Mouse (Mus musculus) CH12.LX (cell line): ENCODE measurements around the gene Hoxb3. TPM values are rescaled to one million over a fixed set of nuclear protein-coding genes. Genes with fewer than 3 reads are reported as not detected.

Source experiments
- DNase-seq: peaks from one replicate; pipeline ENCODE4 v3.0.0-alpha.2; 2013; ENCODE audit errors: extremely low read depth
- H3K27ac ChIP-seq: 2 replicates; pipeline ENCODE4 v1.5.1; 2012; ENCODE audit warnings: low read depth, mild to moderate bottlenecking, control low read depth, moderate library complexity; ENCODE audit not compliant: insufficient read depth
- H3K27me3 ChIP-seq: replicated peaks from 2 replicates; pipeline ENCODE3; 2012; ENCODE audit warnings: inconsistent platforms
- H3K36me3 ChIP-seq, 2 experiments: replicated peaks in 1 of 2; 2 replicates each; pipeline versions ENCODE3 to v1.6.1; 2012; ENCODE audit warnings: inconsistent platforms in 1 of 2, low read length in 1 of 2, mild to moderate bottlenecking in 1 of 2, mixed read lengths in 1 of 2, moderate library complexity in 1 of 2; ENCODE audit not compliant: control insufficient read depth in 1 of 2, insufficient read depth in 1 of 2
- H3K4me1 ChIP-seq, 2 experiments: 2 replicates each; pipeline ENCODE4 v1.6.1; 2012; ENCODE audit warnings: inconsistent platforms in 1 of 2, moderate library complexity in 1 of 2; ENCODE audit not compliant: insufficient read depth in 2 of 2, control insufficient read depth in 1 of 2
- H3K4me2 ChIP-seq: 2 replicates; pipeline ENCODE4 v1.6.1; 2012; ENCODE audit warnings: low read depth, mild to moderate bottlenecking, control low read depth; ENCODE audit not compliant: poor library complexity, insufficient read depth, severe bottlenecking
- H3K4me3 ChIP-seq, 3 experiments: fragments of 150-350 bp in 1 of 3; sonication (generic) in 1 of 3; replicated peaks in 1 of 3; 2 replicates each; pipeline versions ENCODE3 to v1.5.1; 2011 to 2012; ENCODE audit warnings: low read depth in 2 of 3, low read length in 2 of 3, mild to moderate bottlenecking in 2 of 3, moderate library complexity in 2 of 3, control low read depth in 1 of 3, improper control_type of control experiment in 1 of 3, inconsistent platforms in 1 of 3, mixed read lengths in 1 of 3; ENCODE audit not compliant: poor library complexity in 1 of 3
- H3K79me2 ChIP-seq: replicated peaks from 2 replicates; pipeline ENCODE4 v1.6.1; 2012; ENCODE audit warnings: mild to moderate bottlenecking, moderate library complexity; ENCODE audit not compliant: control insufficient read depth, poor library complexity, insufficient read depth, severe bottlenecking; ENCODE audit errors: extremely low read depth
- H3K9ac ChIP-seq: 2 replicates; pipeline ENCODE4 v1.6.1; 2012; ENCODE audit warnings: low read depth, mild to moderate bottlenecking, control low read depth, moderate library complexity; ENCODE audit not compliant: insufficient read depth
- H3K9me3 ChIP-seq: replicated peaks from 2 replicates; pipeline ENCODE3; 2012; ENCODE audit warnings: low read length, inconsistent platforms, mixed read lengths
- BHLHE40 ChIP-seq: IDR thresholded peaks from 2 replicates; pipeline ENCODE4 v1.6.1; 2011; ENCODE audit warnings: mild to moderate bottlenecking, low read depth, low read length, improper control_type of control experiment
- CHD1 ChIP-seq: IDR thresholded peaks from 2 replicates; pipeline ENCODE4 v1.6.1; 2012; ENCODE audit warnings: low read depth, low read length, improper control_type of control experiment, inconsistent platforms
- CHD2 ChIP-seq: IDR thresholded peaks from 2 replicates; pipeline ENCODE4 v1.6.1; 2011; ENCODE audit warnings: low read length, improper control_type of control experiment
- E2F4 ChIP-seq: IDR thresholded peaks from 2 replicates; pipeline ENCODE4 v1.6.1; 2011; ENCODE audit warnings: low read depth, low read length, improper control_type of control experiment; ENCODE audit not compliant: insufficient replicate concordance
- ELF1 ChIP-seq: IDR thresholded peaks from 2 replicates; pipeline ENCODE4 v1.6.1; 2014; ENCODE audit warnings: low read depth, mild to moderate bottlenecking, inconsistent platforms, low read length, improper control_type of control experiment
- EP300 ChIP-seq: IDR thresholded peaks from 2 replicates; pipeline ENCODE4 v1.6.1; 2011; ENCODE audit warnings: low read length, improper control_type of control experiment
- GABPA ChIP-seq: IDR thresholded peaks from 2 replicates; pipeline ENCODE4 v1.6.1; 2012; ENCODE audit warnings: low read depth, low read length, improper control_type of control experiment, inconsistent platforms; ENCODE audit not compliant: insufficient replicate concordance
- JUN ChIP-seq: IDR thresholded peaks from 2 replicates; pipeline ENCODE4 v1.6.1; 2011; ENCODE audit warnings: low read depth, mild to moderate bottlenecking, low read length, improper control_type of control experiment, moderate library complexity; ENCODE audit not compliant: insufficient read depth
- MAFK ChIP-seq: IDR thresholded peaks from 2 replicates; pipeline ENCODE4 v1.6.1; 2011; ENCODE audit warnings: low read length, improper control_type of control experiment; ENCODE audit not compliant: insufficient replicate concordance
- MAX ChIP-seq: IDR thresholded peaks from 2 replicates; pipeline ENCODE4 v1.6.1; 2011; ENCODE audit warnings: low read length, improper control_type of control experiment
- MEF2A ChIP-seq: IDR thresholded peaks from 2 replicates; pipeline ENCODE4 v1.6.1; 2014; ENCODE audit warnings: low read depth, mild to moderate bottlenecking, inconsistent platforms, low read length, improper control_type of control experiment, borderline replicate concordance
- MXI1 ChIP-seq: IDR thresholded peaks from 2 replicates; pipeline ENCODE4 v1.6.1; 2011; ENCODE audit warnings: mild to moderate bottlenecking, low read depth, low read length, improper control_type of control experiment
- NELFE ChIP-seq: IDR thresholded peaks from 2 replicates; pipeline ENCODE4 v1.6.1; 2011; ENCODE audit warnings: low read depth, low read length, improper control_type of control experiment
- RAD21 ChIP-seq: IDR thresholded peaks from 2 replicates; pipeline ENCODE4 v1.6.1; 2011; ENCODE audit warnings: low read depth, mild to moderate bottlenecking, low read length, improper control_type of control experiment, moderate library complexity
- TCF12 ChIP-seq: IDR thresholded peaks from 2 replicates; pipeline ENCODE4 v1.6.1; 2014; ENCODE audit warnings: low read depth, mild to moderate bottlenecking, inconsistent platforms, low read length, improper control_type of control experiment
- ZC3H11A ChIP-seq: IDR thresholded peaks from 2 replicates; pipeline ENCODE4 v1.6.1; 2012; ENCODE audit warnings: low read depth, mild to moderate bottlenecking, inconsistent platforms, low read length, improper control_type of control experiment
- ZMIZ1 ChIP-seq: IDR thresholded peaks from 2 replicates; pipeline ENCODE4 v1.6.1; 2012; ENCODE audit warnings: low read depth, mild to moderate bottlenecking, inconsistent platforms, low read length, improper control_type of control experiment
- ZNF384 ChIP-seq: IDR thresholded peaks from 2 replicates; pipeline ENCODE4 v1.6.1; 2012; ENCODE audit warnings: low read depth, low read length, improper control_type of control experiment, inconsistent platforms
- dilution Hi-C: fragments of 300-500 bp; cut with MboI; formaldehyde crosslinking; loops from 2 replicates; pipeline ENCODE4 v1.14.3; 2020; ENCODE audit warnings: low sequenced_read_pairs; ENCODE audit not compliant: extremely low pct_unique_long_range_greater_than_20kb, extremely low pct_ligation_motif_present
- in situ Hi-C: fragments of 300-500 bp; cut with MboI; formaldehyde crosslinking; loops from 3 replicates; pipeline ENCODE4 v1.14.3; 2019; ENCODE audit warnings: low sequenced_read_pairs, low pct_ligation_motif_present, low pct_unique_long_range_greater_than_20kb, mixed read lengths
- polyA plus RNA-seq: library from polyadenylated mRNA; unstranded; fragments of >175 nt; gene quantifications from 2 replicates; pipeline ENCODE4 v1.2.1, GENCODE M21; 2012; ENCODE audit warnings: low read depth; ENCODE audit not compliant: insufficient read length
- total RNA-seq, 2 experiments: library from RNA; depleted of rRNA; stranded (reverse); fragments of 300-350 nt in 1 of 2; fragments of >200 nt in 1 of 2; gene quantifications; 2 replicates each; pipeline ENCODE4 v1.2.3; 2012 to 2014

Gene Hoxb3
- total and polyA plus RNA-seq, 3 experiments = 0.07 to 0.29 (median 0.21) TPM

DNA sequence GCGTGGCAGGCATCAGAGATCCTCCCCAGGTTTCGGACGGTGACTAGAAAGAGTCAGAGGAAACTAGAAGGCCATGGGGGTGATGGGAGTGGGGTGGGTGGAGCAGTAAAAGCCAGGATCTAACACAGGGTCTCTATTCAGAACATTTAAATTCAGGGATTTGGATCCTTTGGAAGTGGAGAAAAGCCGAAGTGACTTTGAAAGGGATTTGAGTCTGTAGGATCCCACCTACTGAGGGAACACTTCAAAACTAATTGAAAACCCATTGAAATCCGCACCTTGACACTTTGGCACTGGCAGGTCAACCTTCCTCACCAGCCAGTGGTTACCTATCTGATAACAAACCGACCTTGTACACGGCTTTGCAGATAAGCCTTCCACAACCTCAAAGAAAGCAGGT lies 51.7 kb downstream of the Hoxb3 start:
- in situ Hi-C loops (loop anchor here (5.0 kb wide), 1 partner anchor 38 kb away; no protein-coding TSS in a partner anchor), dilution Hi-C loops (no loop called here)
- no peak overlapping the region for H3K9ac ChIP-seq
- no peak for TF ChIP-seq CHD1
- TF ChIP-seq BHLHE40 = no peak
- TF ChIP-seq ZNF384 = no peak
- TF ChIP-seq ZC3H11A = no peak
- no peak for TF ChIP-seq GABPA
- no peak for TF ChIP-seq ELF1
- TF ChIP-seq MAFK = no peak
- no peak for TF ChIP-seq ZMIZ1
- no peak overlapping the region for H3K4me2 ChIP-seq
- peaks cover 74% of the 10 kb centered on the region for H3K27me3 ChIP-seq
- H3K9me3 ChIP-seq = no peaks in the 10 kb centered on the region
- H3K4me3 ChIP-seq = no peak overlapping the region
- H3K36me3 ChIP-seq = no peaks in the 10 kb centered on the region
- no peak for DNase-seq
- no peak overlapping the region for H3K27ac ChIP-seq
- H3K4me1 ChIP-seq = no peaks in the 10 kb centered on the region
- no peaks in the 10 kb centered on the region for H3K79me2 ChIP-seq

- TF ChIP-seq GABPA (no peak), MAX (no peak), JUN (no peak), EP300 (no peak), RAD21 (no peak), E2F4 (no peak), MXI1 (no peak), MEF2A (no peak), TCF12 (no peak), NELFE (no peak), CHD2 (no peak)
- in situ Hi-C loops = no loop called here
- Histone ChIP-seq H3K4me3 (no peak overlapping the region), H3K27me3 (peaks cover 61% of the 10 kb centered on the region), H3K4me1 (0 out of 4 replicates have a peak, but pooled peaks cover 0 to 5% of the 10 kb centered on the region in 2 experiments), H3K9ac (no peak overlapping the region), H3K9me3 (no peaks in the 10 kb centered on the region), H3K36me3 (no peaks in the 10 kb centered on the region), H3K79me2 (no peaks in the 10 kb centered on the region), H3K27ac (no peak overlapping the region), H3K4me2 (no peak overlapping the region)
- no peak for DNase-seq
- dilution Hi-C loops = no loop called here
Measured at GRCm38 (mm10) chr11:96383381-96383780, 60.3 kb downstream of the Hoxb3 start.
